Mouse (Mus musculus) thymus, postnatal 10 days (tissue): ENCODE measurements around the gene Lrrn4.

Source experiments
- DNase-seq, 2 experiments: peaks; one replicate each; pipeline ENCODE4 v3.0.0; 2021; ENCODE audit warnings: low spot score in 2 of 2

Gene Lrrn4

DNA sequence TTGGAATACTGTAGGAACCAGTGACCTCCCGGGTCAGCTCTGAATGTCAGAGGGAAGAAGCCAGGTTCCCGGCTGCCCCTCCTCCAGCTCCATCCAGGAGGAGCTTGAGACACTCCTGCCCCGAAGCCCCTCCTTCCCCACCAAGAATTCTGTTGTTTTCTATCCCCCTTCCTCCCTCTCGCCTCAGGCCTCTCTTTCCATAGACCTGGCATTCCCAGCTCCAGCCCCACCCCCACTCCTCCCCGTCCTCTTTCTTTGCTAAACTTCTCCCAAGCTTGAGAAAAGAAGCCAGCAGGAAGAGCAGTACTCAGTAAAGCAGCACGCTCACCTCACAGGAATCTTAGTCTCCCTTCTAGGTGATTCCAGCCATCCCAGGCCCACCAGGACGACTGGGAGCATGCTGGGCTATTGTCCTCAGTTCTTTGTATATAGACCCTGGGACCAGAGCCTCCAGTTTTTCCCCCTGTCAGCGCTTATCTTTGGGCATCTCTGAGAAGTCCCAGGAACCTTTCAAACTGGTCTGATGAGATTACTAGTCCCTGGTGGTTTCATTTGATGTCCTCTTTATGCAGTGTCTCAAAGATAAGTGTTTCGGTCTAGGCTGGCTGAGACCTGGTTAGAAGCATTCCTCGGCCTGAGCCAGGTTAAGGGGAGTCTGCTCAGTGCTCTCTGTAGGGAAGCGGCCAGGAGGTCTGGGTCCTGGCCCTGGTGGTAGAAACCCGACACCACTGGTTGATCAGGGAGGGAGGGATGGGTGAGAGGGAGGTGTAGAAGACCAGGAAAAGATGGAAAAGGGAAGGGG lies at the start of gene Lrrn4:
Lrrn4 (minus strand) TSS at position 48 of the 802 bp plus-strand sequence.
- no peak for DNase-seq

DNA sequence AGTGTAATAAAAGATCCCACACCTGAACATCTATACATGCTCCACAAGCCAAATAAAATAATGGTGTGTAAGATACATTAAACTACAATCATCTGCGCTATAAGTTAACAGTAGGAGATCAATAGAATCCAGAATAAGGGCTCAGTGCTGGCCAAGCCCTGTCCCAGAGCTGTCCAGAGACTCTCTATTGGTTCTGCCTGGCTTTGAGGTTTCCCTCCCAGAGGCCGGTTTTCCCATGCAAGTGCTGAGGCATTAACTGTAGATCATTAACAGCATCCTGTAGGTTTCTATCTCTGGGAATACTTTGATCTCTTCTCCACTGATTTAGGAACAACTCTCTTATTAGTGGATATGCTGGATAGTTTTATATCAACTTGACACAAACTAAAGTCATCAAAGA lies 48.3 kb upstream of the Lrrn4 start:
- no peak for DNase-seq

DNA sequence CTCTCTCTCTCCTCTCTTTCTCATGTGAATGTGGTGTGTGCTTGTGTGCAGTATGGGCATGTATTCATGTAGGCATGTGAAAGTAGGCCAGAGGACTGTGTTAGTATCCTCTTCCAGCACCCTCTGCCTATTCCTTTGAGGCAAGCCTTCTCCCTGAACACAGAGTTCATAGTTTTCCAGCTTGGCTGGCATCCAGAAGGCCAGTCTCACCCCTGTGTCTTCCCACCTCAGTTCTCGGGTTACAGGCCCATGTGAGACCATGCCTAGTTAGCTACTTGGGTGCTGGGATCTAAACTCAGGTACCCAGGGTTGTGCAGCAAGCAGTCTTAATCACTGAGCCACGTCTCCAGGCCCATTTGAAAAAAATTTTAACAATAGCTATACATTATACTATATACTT lies 47.2 kb upstream of the Lrrn4 start:
- no peak for DNase-seq

DNA sequence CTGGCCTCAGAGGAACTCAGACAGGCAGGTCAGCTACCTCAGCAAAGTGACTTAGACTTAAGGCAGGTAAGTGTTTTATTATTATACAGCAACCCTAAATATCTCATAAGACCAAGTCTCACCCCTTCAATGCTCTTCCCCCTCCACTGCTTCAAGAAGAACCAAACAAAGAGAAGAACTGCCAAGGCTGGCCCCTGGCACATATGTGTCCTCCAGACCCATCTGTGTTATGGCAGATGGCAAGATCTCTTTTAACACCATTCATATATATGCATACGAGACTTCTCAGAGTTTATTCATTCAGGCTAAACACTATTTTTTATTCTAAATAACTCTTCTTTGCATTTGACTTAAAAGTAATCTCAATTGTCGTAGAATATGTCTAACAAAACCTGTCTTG lies 46.6 kb upstream of the Lrrn4 start:
- DNase-seq = no peak

DNA sequence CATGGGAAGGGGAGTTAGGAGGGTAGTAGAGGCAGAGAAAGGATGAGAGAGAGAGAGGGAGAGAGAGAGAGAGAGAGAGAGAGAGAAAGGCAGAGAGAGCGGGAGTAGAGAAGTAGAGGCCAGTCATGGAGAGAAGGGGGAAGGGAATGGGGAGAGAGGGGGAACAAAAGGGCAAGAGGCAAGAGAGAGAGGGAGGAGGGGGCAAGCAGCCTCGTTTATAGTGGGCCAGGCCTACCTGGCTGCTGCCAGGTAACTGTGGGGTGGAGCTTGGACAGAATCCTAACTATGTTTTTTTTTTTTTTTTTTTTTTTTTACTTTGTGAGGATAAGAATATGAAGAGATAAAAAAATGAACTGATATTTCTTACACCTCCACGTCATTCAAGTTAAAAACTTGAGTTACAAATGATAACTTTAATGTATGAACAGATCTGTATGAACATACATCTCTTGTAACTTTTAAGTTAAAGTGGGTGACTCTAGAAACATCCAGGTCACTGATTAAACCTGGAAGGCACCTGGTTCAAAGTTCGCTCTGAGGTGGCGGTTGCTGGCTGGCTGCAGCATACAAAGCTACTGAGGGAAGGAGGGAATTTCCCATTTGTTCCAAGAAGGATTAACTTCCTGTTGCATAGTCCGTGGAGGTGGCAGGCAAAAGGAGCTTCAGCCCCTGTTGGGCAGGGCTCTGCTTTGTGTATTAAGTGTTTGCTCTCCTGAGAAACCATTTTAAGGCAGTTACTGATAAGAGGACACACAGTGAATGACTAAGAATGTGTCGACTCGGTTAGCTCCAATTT lies 42.8 kb upstream of the Lrrn4 start:
- no peak for DNase-seq

DNA sequence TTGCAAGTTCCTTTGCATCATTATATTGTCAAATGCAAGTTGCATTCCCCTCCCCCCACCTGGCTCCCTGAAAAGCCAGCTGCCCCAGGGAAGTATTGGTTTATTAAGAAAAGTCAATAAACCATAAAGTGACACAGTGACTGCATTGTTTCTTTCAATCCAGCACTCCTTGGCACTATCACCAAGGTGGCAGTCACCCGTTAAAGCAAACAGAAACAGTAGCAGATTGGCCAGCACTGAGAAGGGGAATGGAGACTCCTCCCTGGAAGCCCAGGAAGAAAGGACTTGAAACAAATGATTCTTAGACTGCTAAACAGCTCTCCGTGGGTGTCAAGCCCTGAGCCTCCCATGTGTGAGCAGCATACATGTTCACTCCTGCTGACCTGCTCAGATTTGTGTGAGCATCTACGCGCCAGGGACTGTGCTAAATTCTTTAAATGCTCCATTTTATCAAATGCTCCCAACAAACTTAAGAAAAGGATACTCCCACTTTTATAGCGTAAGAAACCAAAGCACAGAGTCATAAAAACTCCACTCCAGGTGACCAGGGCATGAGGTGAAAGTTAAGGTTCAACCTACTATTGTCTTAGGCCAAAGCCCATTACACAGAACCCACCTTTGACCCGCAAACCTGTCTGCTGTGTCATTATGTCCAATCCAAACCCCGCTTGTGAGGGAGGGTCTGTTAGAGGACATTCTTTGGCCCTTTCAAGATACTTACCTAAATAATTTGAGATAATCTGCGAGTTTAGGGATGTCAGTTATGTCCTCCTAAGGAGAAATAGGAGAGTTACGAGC lies 41.6 kb upstream of the Lrrn4 start:
- DNase-seq = no peak

DNA sequence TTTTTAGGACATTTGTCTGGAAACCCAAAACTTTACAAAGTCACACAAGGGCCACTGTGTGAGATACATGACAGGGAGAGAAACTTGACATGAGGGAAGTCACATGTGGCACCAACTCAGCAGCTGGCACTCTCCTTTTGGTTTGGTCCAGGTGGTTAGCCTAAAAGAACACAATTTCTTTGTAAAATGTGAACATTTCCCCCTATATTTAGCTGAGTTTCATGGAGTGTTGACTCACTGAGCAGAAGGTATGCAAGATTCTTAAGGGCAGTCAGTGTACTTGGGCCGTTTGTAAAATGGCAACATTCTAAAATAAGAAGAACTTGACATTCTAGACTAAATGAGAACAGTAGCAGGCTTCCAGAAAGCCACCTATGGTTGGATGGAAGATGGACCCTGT lies 34.1 kb upstream of the Lrrn4 start:
- DNase-seq = no peak

DNA sequence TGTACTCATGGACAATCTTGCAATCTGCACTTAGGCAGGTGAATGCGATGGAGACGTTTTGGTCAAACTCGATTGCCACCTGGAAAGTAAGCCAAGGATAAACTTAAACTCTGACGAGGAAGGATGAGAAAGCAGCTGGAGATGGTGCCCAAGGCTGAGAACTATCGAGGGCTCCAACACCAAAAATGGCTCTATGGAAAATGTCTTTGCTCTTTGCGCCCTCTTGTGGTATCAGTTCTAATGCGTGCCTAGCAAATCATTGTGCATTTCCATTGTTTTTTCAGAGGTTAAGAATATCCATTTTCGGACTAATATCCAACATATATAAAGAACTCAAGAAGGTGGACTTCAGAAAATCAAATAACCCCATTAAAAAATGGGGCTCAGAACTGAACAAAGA lies 26.1 kb upstream of the Lrrn4 start:
- DNase-seq = peak in 1 of 2 experiments; percentile 45

DNA sequence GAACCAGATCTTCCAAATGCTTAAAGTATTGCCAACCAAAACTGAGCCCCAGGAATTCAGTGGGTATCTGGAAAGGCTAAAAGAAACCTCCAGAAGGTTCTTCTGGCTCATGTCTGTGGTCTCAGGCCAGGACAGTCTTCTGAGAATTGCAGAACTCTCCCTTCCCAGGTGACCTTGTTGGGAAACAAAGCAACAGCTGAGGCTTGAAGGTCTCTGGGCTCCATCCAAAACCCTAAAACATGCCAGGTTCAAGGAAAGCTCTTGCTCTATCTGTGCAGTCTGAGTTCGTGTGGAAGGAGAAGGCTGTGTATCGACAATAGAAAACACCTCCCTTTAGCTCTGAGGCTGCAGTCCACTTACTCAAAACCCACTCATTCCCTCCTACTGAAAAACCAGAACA lies 24.3 kb upstream of the Lrrn4 start:
- DNase-seq = no peak

DNA sequence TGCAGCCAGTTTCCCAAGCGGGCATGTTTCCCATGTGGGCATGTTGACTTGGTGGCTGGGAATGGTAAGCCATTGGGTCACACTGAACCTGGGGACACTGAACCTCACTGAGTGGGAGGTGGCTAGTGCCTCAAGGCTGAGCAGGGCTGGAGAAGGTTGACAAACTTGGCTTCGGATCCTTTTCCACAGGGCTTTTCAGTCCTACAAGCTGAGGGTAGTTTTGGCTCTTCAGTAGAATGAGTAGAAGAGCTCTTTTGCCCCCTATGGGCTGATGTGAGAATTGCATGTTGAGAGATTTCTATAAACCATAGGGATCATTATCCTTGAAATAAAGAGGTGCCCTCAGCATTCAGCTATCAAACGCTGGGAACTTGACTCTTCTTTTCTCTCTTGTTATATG lies 22.8 kb upstream of the Lrrn4 start:
- peak in 1 of 2 experiments; percentile 36 for DNase-seq

DNA sequence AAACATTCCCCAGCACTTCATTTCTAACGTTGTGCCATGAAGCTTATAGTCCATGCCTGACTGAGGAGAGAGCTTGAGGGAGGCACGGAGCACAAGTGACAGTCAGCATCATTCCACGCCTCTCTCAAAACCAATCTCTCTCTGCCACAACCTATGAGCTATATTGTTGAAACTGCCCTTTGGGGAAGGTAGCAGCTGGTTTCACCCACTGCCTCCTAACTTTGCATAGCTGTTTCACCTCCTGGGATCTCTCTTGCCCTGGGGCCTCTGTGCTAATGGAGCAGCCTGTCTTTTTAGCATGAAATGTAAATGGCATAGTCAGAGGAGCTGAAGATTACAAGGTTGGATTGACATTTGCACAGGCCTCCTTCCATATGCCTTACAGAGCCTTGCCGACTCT lies 21.4 kb upstream of the Lrrn4 start:
- no peak for DNase-seq

DNA sequence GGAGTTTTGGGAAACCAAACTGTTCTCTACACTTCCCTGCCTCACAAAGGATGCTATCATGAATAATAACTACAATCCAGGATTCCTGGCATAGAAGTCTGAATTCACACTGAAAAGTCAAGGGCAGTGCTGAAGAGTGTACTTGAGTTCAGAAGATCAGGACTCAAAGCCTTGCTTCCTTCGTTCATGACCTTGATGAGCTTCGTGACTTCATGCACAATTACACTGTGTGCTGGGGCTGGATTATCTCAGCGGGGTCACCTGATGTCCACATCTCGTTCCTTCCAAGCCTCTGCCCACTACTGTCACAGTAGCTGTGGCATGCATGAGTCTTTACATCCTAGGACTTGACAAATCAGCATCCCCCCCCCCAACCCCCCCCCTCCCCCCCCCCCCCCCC lies 20.9 kb upstream of the Lrrn4 start:
- DNase-seq = no peak

DNA sequence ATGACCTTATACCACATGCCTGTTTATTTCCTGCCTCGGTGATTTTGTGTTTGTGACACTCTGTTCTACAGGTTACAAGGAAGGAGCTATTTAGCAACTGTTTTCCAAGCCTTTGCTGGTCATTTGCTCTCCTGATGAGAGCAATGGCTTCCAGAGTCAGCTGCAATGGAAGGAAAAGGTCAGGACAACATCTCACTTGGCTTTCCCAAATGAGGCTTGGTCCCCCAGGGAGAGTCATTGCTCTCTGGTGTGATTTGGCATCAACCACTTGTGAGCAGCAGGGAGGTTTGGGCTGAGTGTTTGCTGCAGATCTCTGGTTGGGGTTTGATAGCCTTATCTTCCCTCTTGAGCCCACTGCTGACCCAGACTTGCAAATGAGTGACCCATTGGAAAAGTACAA lies 19.9 kb upstream of the Lrrn4 start:
- DNase-seq = no peak

DNA sequence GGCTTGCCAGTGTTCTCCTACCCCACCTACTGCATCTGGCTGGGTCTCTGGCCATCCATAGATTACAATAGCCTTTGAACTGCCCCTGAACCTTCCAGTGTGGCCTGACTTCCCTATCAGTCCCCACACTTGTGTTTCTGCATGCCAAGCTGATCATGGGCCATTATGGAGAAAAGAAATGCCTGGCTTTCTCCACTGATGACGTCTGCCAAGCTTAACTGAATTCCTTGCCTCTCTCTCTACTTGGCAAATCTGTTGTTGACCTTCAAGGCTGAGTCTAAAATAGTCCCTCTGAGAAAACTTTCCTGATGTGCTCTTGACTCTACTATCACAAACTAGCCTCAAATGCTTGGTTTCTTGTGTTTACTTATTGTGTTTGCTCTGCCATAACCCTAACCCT lies 17.5 kb upstream of the Lrrn4 start:
- no peak for DNase-seq

DNA sequence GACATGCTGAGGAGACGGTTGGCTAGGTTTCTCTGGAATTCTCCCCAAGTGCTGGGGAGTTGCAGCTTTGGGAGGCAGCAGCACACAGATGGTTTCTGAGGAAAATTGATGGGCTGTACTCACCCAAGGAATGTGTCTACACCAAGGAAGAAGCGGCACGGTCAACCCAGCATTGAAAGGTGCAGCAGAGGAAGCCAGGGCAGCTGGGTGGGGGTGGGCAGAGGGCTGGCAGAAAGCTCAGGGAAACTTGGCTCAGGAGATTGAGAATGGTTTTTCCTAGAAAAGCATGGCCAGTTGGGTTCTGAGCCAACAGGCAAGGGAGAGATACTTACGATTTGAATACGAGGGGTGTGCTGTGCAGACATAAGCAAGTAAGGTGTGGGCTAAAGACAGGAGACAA lies 13.1 kb upstream of the Lrrn4 start:
- DNase-seq = no peak

DNA sequence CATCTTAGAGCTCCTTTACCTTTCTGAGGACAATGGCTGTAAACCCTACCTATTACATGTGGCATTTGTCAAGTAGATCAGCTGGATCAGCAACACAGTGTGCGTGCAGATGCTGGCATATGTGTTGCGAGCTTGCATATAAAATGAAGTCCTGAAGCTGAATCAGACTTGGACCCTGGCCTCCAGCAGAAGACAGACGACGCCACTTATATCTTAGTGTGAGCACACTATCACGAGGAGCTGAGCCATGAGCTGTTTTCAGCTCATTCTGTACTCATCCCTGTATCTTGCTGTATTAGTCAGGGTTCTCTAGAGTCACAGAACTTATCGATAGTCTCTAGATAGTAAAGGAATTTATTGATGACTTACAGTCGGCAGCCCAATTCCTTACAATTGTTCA lies 4.6 kb upstream of the Lrrn4 start:
- DNase-seq = no peak

DNA sequence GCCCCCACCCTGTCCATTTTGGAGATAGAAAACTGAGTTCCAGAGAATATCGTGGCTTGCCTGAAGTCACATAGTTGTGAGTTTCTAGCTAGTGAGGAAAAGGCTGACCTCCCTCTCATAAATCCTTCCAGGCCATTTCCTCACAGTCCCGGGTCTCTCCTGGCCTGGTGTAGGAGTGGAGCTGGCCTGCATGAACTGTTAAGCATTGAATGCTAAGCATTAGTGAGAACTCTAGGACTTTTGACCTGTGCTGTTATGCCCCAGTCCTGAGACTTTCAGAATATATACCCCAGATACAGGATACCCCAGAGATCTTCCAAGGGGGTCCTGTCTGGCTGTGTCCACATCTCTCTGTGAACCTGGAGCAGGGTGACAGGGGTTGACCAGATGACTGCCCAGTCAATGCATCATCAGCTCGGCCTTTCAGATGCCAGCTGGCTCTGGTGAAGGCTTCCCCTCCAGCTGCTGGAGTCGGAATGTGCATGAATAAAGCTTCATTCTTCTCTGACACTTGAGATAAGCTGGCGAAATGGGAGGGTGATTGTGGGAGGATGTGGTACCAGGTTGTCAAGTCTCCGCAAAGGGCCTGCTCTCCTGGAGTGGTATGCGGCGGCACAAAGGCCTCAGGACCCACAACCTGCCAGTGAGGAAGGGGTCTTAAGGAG lies 3.7 kb upstream of the Lrrn4 start:
- no peak for DNase-seq

DNA sequence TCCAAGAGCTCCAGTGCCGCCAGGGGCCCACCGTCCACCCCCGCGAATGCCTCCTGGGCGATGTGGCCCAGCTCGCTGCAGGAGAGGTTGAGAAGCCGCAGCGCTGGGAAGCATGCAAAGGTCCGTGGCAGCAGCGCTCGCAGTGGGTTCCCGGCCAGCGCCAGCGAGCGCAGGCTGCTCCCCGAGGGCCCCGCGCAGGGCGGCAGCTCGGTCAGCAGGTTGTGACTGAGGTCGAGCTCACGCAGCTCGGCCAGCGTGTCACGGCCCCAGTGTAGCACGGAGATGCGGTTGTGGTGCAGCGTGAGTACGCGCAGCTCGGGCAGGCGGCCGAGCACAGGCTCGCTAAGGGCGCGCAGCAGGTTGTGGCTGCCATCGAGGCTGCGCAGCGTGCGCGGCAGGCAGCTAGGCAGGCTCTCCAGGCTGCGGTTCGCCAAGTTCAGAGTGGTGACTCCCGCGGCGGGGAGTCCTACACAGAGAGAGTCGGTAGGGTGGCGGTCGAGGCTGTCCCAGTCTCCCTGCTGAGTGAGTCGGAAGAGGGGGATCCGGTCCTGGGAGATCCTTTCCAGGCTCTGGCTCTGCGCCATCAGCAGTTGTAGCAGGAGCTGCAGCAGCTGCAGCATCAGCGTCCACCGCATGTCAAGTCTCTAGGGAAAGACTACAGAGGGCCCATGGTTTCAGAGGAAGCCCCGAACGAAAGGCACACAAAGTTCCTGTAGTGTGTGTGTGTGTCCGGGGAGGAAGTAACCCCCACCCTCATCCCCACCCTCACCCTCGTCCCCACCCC lies 1.2 kb downstream of the Lrrn4 start:
- DNase-seq = no peak

DNA sequence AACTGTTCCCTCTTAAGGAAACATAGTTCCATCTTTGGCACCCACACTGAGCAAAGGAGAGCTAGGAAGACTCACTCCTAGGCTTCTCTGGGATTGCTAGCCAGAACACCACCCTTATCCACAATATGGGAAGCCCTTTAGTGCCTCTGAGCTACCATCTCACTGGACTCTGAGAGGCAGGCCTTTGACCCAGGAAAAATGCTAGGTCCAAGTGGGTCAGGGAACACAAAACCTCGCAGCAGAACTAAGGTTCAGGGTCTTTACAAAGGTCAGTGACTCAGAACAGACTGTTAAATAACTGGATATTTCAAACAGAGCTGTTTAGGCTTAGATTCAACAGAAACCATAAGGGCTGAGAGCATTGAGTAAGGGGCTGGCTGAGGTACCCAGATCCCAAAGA lies 3.7 kb downstream of the Lrrn4 start:
- DNase-seq = no peak

DNA sequence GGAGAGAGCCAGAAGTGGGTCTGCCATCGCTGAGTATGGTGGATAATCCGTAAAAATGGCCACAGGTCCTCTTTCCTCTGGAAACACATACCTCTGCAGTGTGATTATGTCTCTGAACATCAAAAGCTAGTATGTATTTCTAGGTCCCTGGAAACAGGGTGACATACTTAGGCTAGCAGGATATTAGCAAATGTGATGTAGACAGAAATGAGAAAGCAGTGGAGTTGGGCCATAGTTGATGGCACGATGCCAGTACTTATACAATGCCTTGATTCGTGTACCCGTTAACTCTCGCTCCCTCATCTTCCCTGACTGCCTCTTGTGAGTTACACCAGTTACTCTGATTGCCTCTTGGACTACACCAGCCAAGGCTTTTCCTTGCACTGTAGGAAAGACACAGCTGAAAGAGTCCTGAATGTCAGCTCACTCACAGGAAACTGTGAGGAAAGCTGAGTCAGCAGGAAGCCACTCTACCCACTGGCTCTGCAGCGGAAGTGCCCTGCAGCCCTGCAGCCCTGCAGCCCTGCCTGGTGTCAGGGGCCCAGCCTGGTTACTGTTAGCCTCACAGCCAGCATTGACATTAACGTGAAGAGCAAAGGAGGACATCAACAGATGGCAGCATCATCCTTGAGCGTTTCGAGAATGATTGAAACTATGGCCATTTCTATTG lies 6.9 kb downstream of the Lrrn4 start:
- DNase-seq = peak in 1 of 2 experiments; percentile 12

DNA sequence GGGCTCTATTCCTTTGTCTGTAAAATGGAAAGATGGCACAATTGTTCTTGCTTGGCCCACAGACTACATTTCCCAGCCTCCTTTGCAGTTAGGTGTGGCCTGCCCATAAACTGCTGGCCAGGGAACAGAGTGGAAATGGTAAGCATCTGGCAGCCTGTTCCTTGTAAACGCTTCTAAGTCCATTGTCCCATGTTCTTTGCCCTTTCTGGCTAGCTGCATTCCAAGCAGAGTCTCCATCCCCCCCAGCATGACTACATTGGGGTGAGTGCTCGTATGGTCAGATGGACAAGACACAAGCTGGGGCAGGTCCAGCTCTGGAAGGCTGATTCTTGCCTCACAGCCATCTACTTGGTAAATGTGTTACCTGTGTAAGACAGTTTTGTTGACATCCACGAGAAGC lies 9.0 kb downstream of the Lrrn4 start:
- no peak for DNase-seq
